Mouse (Mus musculus): ENCODE measurements at regions not wholly inside any gene's neighbourhood (a gene's known extent, or its start where the extent isn't known, plus 50 kb on each side); places are given as distances from the start of the nearest gene placed in this dataset.

- Histone ChIP-seq H3K4me1 (no peaks in the 10 kb centered on the region), H3K36me3 (no peaks in the 10 kb centered on the region), H3K9ac (no peak overlapping the region), H3K4me2 (no peak overlapping the region), H3K27ac (no peak overlapping the region), H3K4me3 (no peak overlapping the region), H3K27me3 (replicated peaks) (no peaks in the 10 kb centered on the region), H3K9me3 (replicated peaks) (no peaks in the 10 kb centered on the region)
- 77% methylated on average over 4 of the region's 4 CpGs for WGBS (ENCODE audit: insufficient replicate concordance)
- ATAC-seq, result no peak
These were observed 280.9 kb upstream of the Mgmt start for GRCm38 (mm10) chr7:136613496-136613895.

GRCm38 (mm10) chr7:136624496-136624895, 269.9 kb upstream of the Mgmt start:
- no peak for ATAC-seq
- WGBS (ENCODE audit: insufficient replicate concordance), result 72% methylated on average over 4 of the region's 4 CpGs
- no peak overlapping the region for H3K27ac ChIP-seq
- no peak overlapping the region for H3K4me3 ChIP-seq
- no peaks in the 10 kb centered on the region for H3K4me1 ChIP-seq
- no peaks in the 10 kb centered on the region for H3K36me3 ChIP-seq
- no peaks in the 10 kb centered on the region for H3K27me3 ChIP-seq (replicated peaks)
- H3K9ac ChIP-seq, result no peak overlapping the region
- no peaks in the 10 kb centered on the region for H3K9me3 ChIP-seq (replicated peaks)
- H3K4me2 ChIP-seq, result no peak overlapping the region

GRCm38 (mm10) chr7:136631089-136631488, 263.3 kb upstream of the Mgmt start:
- no peaks in the 10 kb centered on the region for H3K9me3 ChIP-seq (replicated peaks)
- H3K36me3 ChIP-seq, result no peaks in the 10 kb centered on the region
- no peak overlapping the region for H3K4me3 ChIP-seq
- H3K27ac ChIP-seq, result no peak overlapping the region
- no peak overlapping the region for H3K4me2 ChIP-seq
- H3K27me3 ChIP-seq (replicated peaks), result no peaks in the 10 kb centered on the region
- no peak overlapping the region for H3K9ac ChIP-seq
- no peak for ATAC-seq
- H3K4me1 ChIP-seq, result no peaks in the 10 kb centered on the region
- WGBS (ENCODE audit: insufficient replicate concordance), result 54% methylated on average over 3 of the region's 3 CpGs

GRCm38 (mm10) chr7:136640160-136640559, 254.3 kb upstream of the Mgmt start:
- Histone ChIP-seq H3K4me1 (no peaks in the 10 kb centered on the region), H3K36me3 (no peaks in the 10 kb centered on the region), H3K27ac (no peak overlapping the region), H3K9ac (no peak overlapping the region), H3K4me3 (no peak overlapping the region), H3K9me3 (replicated peaks) (no peaks in the 10 kb centered on the region), H3K27me3 (replicated peaks) (no peaks in the 10 kb centered on the region), H3K4me2 (no peak overlapping the region)
- WGBS (ENCODE audit: insufficient replicate concordance), result 38% methylated on average over 5 of the region's 5 CpGs
- ATAC-seq, result no peak

GRCm38 (mm10) chr7:136640771-136641170, 253.6 kb upstream of the Mgmt start:
- Histone ChIP-seq H3K27me3 (replicated peaks) (no peaks in the 10 kb centered on the region), H3K4me1 (no peaks in the 10 kb centered on the region), H3K4me3 (no peak overlapping the region), H3K9me3 (replicated peaks) (no peaks in the 10 kb centered on the region), H3K4me2 (no peak overlapping the region), H3K27ac (no peak overlapping the region), H3K9ac (no peak overlapping the region), H3K36me3 (no peaks in the 10 kb centered on the region)
- 68% methylated on average over 7 of the region's 7 CpGs for WGBS (ENCODE audit: insufficient replicate concordance)
- no peak for ATAC-seq

- no peak overlapping the region for H3K4me2 ChIP-seq
- H3K9ac ChIP-seq, result no peak overlapping the region
- no peaks in the 10 kb centered on the region for H3K27me3 ChIP-seq (replicated peaks)
- no peak for ATAC-seq
- H3K27ac ChIP-seq, result no peak overlapping the region
- WGBS (ENCODE audit: insufficient replicate concordance), result 70% methylated on average over 4 of the region's 4 CpGs
- H3K36me3 ChIP-seq, result no peaks in the 10 kb centered on the region
- no peak overlapping the region for H3K4me3 ChIP-seq
- H3K9me3 ChIP-seq (replicated peaks), result no peaks in the 10 kb centered on the region
- H3K4me1 ChIP-seq, result no peaks in the 10 kb centered on the region
These were observed 244.6 kb upstream of the Mgmt start for GRCm38 (mm10) chr7:136649796-136650195.

- Histone ChIP-seq H3K36me3 (no peaks in the 10 kb centered on the region), H3K27ac (no peak overlapping the region), H3K4me1 (no peaks in the 10 kb centered on the region)
These were observed 234.5 kb upstream of the Mgmt start for GRCm38 (mm10) chr7:136659930-136660329.

GRCm38 (mm10) chr7:136660401-136660800, 234.0 kb upstream of the Mgmt start:
- Histone ChIP-seq H3K36me3 (no peaks in the 10 kb centered on the region), H3K4me2 (no peak overlapping the region), H3K9me3 (replicated peaks) (no peaks in the 10 kb centered on the region), H3K4me1 (no peaks in the 10 kb centered on the region), H3K27me3 (replicated peaks) (no peaks in the 10 kb centered on the region), H3K9ac (no peak overlapping the region), H3K4me3 (no peak overlapping the region), H3K27ac (no peak overlapping the region)
- no peak for ATAC-seq
- 37% methylated on average over 2 of the region's 2 CpGs for WGBS (ENCODE audit: insufficient replicate concordance)

More at GRCm38 (mm10) chr7:136659930-136660329, 234.5 kb upstream of the Mgmt start:
- Histone ChIP-seq H3K27me3 (replicated peaks) (no peaks in the 10 kb centered on the region), H3K4me2 (no peak overlapping the region), H3K9me3 (replicated peaks) (no peaks in the 10 kb centered on the region), H3K9ac (no peak overlapping the region), H3K4me3 (no peak overlapping the region)
- no peak for ATAC-seq

- Histone ChIP-seq H3K4me3 (no peak overlapping the region), H3K27ac (no peak overlapping the region), H3K4me1 (no peaks in the 10 kb centered on the region), H3K27me3 (replicated peaks) (0 out of 2 replicates have a peak, but pooled peaks cover 3% of the 10 kb centered on the region), H3K36me3 (no peaks in the 10 kb centered on the region), H3K9ac (no peak overlapping the region), H3K9me3 (replicated peaks) (no peaks in the 10 kb centered on the region), H3K4me2 (no peak overlapping the region)
- 65% methylated on average over 10 of the region's 10 CpGs for WGBS (ENCODE audit: insufficient replicate concordance)
- ATAC-seq, result no peak
These were observed 229.9 kb upstream of the Mgmt start for GRCm38 (mm10) chr7:136664424-136665082.

- H3K27me3 ChIP-seq (replicated peaks), result 0 out of 2 replicates have a peak, but pooled peaks cover 3% of the 10 kb centered on the region
- no peak overlapping the region for H3K4me3 ChIP-seq
- no peak overlapping the region for H3K27ac ChIP-seq
- no peak overlapping the region for H3K4me2 ChIP-seq
- 42% methylated on average over 2 of the region's 2 CpGs for WGBS (ENCODE audit: insufficient replicate concordance)
- no peaks in the 10 kb centered on the region for H3K9me3 ChIP-seq (replicated peaks)
- no peaks in the 10 kb centered on the region for H3K36me3 ChIP-seq
- ATAC-seq, result no peak
- H3K4me1 ChIP-seq, result no peaks in the 10 kb centered on the region
- no peak overlapping the region for H3K9ac ChIP-seq
These were observed 228.5 kb upstream of the Mgmt start for GRCm38 (mm10) chr7:136665901-136666300.

GRCm38 (mm10) chr7:136666707-136667106, 227.7 kb upstream of the Mgmt start:
- H3K4me3 ChIP-seq, result no peak overlapping the region
- no peaks in the 10 kb centered on the region for H3K9me3 ChIP-seq (replicated peaks)
- no peak overlapping the region for H3K9ac ChIP-seq
- H3K4me1 ChIP-seq, result no peaks in the 10 kb centered on the region
- H3K27ac ChIP-seq, result no peak overlapping the region
- WGBS (ENCODE audit: insufficient replicate concordance), result 10% methylated on average over 6 of the region's 6 CpGs
- H3K36me3 ChIP-seq, result no peaks in the 10 kb centered on the region
- H3K4me2 ChIP-seq, result no peak overlapping the region
- ATAC-seq, result no peak
- 0 out of 2 replicates have a peak, but pooled peaks cover 3% of the 10 kb centered on the region for H3K27me3 ChIP-seq (replicated peaks)

- no peak for ATAC-seq
- whole genome bisulfite sequencing (ENCODE audit: insufficient replicate concordance), result 53% methylated on average over 7 of the region's 7 CpGs
These were observed 223.7 kb upstream of the Mgmt start for GRCm38 (mm10) chr7:136670675-136671074.

GRCm38 (mm10) chr7:136674159-136674558, 220.3 kb upstream of the Mgmt start:
- no peaks in the 10 kb centered on the region for H3K9me3 ChIP-seq (replicated peaks)
- H3K36me3 ChIP-seq, result no peaks in the 10 kb centered on the region
- H3K9ac ChIP-seq, result no peak overlapping the region
- H3K4me2 ChIP-seq, result no peak overlapping the region
- no peaks in the 10 kb centered on the region for H3K27me3 ChIP-seq (replicated peaks)
- H3K4me1 ChIP-seq, result no peaks in the 10 kb centered on the region
- 33% methylated on average over 5 of the region's 5 CpGs for WGBS (ENCODE audit: insufficient replicate concordance)
- H3K27ac ChIP-seq, result no peak overlapping the region
- ATAC-seq, result no peak
- H3K4me3 ChIP-seq, result no peak overlapping the region

More at GRCm38 (mm10) chr7:136670675-136671074, 223.7 kb upstream of the Mgmt start:
- H3K4me1 ChIP-seq, result no peaks in the 10 kb centered on the region
- no peaks in the 10 kb centered on the region for H3K9me3 ChIP-seq (replicated peaks)
- H3K27ac ChIP-seq, result no peak overlapping the region
- H3K36me3 ChIP-seq, result no peaks in the 10 kb centered on the region
- H3K4me2 ChIP-seq, result no peak overlapping the region
- 0 out of 2 replicates have a peak, but pooled peaks cover 3% of the 10 kb centered on the region for H3K27me3 ChIP-seq (replicated peaks)
- H3K4me3 ChIP-seq, result no peak overlapping the region
- H3K9ac ChIP-seq, result no peak overlapping the region

Measured in liver, embryonic 12.5 days (tissue).